Mouse (Mus musculus) intestine, embryonic 16.5 days (tissue): ENCODE measurements at regions not wholly inside any gene's neighbourhood (a gene's known extent, or its start where the extent isn't known, plus 50 kb on each side); places are given as distances from the start of the nearest gene placed in this dataset.

ENCODE experiments used
- ATAC-seq: fragments of 200-750 bp; cut with Nextera tagmentation; 2 replicates; pipeline ENCODE4 v1.8.0; 2017; ENCODE audit warnings: moderate TSS enrichment, moderate library complexity
- H3K27ac ChIP-seq: fragments of 300-500 bp; sonication (generic); 2 replicates; pipeline ENCODE4 v1.5.1; 2014; ENCODE audit warnings: mild to moderate bottlenecking, low read length
- H3K27me3 ChIP-seq: fragments of 300-500 bp; sonication (generic); replicated peaks from 2 replicates; pipeline ENCODE4 v1.6.1; 2014; ENCODE audit warnings: low read length, control low read depth, mixed read lengths; ENCODE audit not compliant: control insufficient read depth, insufficient read depth
- H3K36me3 ChIP-seq: fragments of 300-500 bp; sonication (generic); 2 replicates; pipeline ENCODE4 v1.6.1; 2014; ENCODE audit warnings: low read length, control low read depth; ENCODE audit not compliant: control insufficient read depth, insufficient read depth
- H3K4me1 ChIP-seq: fragments of 300-500 bp; sonication (generic); 2 replicates; pipeline ENCODE4 v1.6.1; 2014; ENCODE audit warnings: low read length, control low read depth, mixed read lengths; ENCODE audit not compliant: control insufficient read depth, insufficient read depth
- H3K4me2 ChIP-seq: fragments of 300-500 bp; sonication (generic); 2 replicates; pipeline ENCODE4 v1.6.1; 2014; ENCODE audit warnings: low read depth, low read length, control low read depth
- H3K4me3 ChIP-seq: fragments of 300-500 bp; sonication (generic); 2 replicates; pipeline ENCODE4 v1.5.1; 2014; ENCODE audit warnings: mild to moderate bottlenecking, low read length
- H3K9ac ChIP-seq: fragments of 300-500 bp; sonication (generic); 2 replicates; pipeline ENCODE4 v1.6.1; 2014; ENCODE audit warnings: low read depth, low read length
- H3K9me3 ChIP-seq: fragments of 300-500 bp; sonication (generic); 2 replicates; pipeline ENCODE4 v1.6.1; 2016; ENCODE audit warnings: low read length, control low read depth; ENCODE audit not compliant: control insufficient read depth
- WGBS: fragments of 180-500 bp; shearing (Covaris S2); extraction: QIAGEN DNeasy Blood & Tissue Kit; methylation state at CpG from one replicate; pipeline ENCODE4 v1.1.7; 2014; 5-methylcytosine and 5-hydroxymethylcytosine counted together

DNA sequence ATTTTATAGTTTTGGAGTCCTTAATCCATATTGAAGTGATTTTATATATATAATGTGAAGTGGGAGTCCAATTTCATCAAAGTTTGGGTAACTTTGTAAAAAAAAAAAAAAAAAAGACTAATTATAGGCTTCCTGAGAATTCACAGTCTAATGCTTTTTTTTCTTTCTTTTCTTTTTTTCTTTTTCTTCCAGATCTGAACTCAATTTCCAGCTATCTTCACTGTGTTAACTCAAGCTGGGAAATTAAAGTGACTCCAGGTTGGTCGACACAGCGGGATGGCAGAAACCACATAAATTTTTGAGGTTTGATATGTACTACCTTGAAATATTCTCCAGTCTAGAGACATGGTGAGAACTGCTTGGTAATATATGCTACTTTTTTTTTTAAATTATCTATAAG, 385.7 kb upstream of the Pkdcc start:
- no peaks in the 10 kb centered on the region for H3K9me3 ChIP-seq
- WGBS = 92% methylated on average over 2 of the region's 2 CpGs
- no peaks in the 10 kb centered on the region for H3K27me3 ChIP-seq
- no peaks in the 10 kb centered on the region for H3K4me1 ChIP-seq
- H3K4me3 ChIP-seq = no peak overlapping the region
- H3K4me2 ChIP-seq = no peak overlapping the region
- no peak overlapping the region for H3K27ac ChIP-seq
- ATAC-seq = no peak
- H3K36me3 ChIP-seq = no peaks in the 10 kb centered on the region
- no peak overlapping the region for H3K9ac ChIP-seq

DNA sequence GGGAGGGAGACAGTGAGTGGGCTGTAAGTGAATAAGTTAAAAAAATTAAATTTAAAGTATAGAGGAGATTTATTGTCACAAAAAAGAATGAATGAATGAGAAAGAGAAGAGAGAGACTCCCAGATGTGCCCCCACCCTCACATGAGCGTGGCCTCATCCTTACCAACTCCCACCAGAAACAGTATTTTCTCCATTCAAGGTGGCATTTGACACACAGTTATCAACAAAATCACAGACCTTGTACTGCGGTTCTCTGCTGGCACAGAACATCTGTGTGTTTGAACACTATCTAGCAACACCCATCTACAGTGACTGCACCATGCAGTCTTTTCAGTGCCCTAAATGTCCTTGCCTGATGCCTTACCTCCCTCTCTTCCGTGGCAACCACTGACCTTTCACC, 380.9 kb upstream of the Pkdcc start:
- WGBS = 69% methylated on average over 3 of the region's 3 CpGs
- Histone ChIP-seq H3K36me3 (no peaks in the 10 kb centered on the region), H3K4me2 (no peak overlapping the region), H3K27me3 (no peaks in the 10 kb centered on the region), H3K9ac (no peak overlapping the region), H3K9me3 (no peaks in the 10 kb centered on the region), H3K27ac (no peak overlapping the region), H3K4me3 (no peak overlapping the region), H3K4me1 (no peaks in the 10 kb centered on the region)
- ATAC-seq = no peak

DNA sequence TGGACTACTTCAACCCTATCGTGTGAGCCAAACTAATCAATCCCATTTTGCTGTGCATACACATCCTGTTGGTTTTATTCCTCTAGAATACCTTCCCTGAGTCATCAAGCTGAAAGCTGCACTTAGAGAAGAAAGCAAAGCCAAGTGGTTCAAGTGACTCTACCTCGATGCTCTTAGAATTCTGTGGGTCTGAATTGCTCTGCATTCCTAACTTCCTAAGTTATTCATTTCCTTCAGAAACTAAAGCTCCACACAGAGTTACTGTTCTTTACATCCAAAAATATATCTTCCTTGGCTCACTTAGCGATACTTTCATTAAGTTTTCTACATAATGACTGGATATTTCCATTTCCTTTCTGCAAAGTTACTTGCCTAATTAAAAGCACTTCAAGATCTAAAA, 379.0 kb upstream of the Pkdcc start:
- H3K9me3 ChIP-seq = no peaks in the 10 kb centered on the region
- H3K9ac ChIP-seq = no peak overlapping the region
- ATAC-seq = no peak
- H3K27me3 ChIP-seq = no peaks in the 10 kb centered on the region
- H3K4me3 ChIP-seq = no peak overlapping the region
- no peaks in the 10 kb centered on the region for H3K4me1 ChIP-seq
- H3K27ac ChIP-seq = no peak overlapping the region
- H3K36me3 ChIP-seq = no peaks in the 10 kb centered on the region
- 75% methylated on average over 3 of the region's 3 CpGs for WGBS
- no peak overlapping the region for H3K4me2 ChIP-seq

- Histone ChIP-seq H3K27ac (no peak overlapping the region), H3K4me3 (no peak overlapping the region), H3K9me3 (no peaks in the 10 kb centered on the region), H3K27me3 (no peaks in the 10 kb centered on the region), H3K4me2 (no peak overlapping the region), H3K9ac (no peak overlapping the region), H3K4me1 (no peaks in the 10 kb centered on the region), H3K36me3 (no peaks in the 10 kb centered on the region)
- peak; percentile 91 for ATAC-seq
- WGBS = 42% methylated on average over 5 of the region's 5 CpGs
Observed at GRCm38 (mm10) chr17:82846776-82847494, 368.2 kb upstream of the Pkdcc start.

DNA sequence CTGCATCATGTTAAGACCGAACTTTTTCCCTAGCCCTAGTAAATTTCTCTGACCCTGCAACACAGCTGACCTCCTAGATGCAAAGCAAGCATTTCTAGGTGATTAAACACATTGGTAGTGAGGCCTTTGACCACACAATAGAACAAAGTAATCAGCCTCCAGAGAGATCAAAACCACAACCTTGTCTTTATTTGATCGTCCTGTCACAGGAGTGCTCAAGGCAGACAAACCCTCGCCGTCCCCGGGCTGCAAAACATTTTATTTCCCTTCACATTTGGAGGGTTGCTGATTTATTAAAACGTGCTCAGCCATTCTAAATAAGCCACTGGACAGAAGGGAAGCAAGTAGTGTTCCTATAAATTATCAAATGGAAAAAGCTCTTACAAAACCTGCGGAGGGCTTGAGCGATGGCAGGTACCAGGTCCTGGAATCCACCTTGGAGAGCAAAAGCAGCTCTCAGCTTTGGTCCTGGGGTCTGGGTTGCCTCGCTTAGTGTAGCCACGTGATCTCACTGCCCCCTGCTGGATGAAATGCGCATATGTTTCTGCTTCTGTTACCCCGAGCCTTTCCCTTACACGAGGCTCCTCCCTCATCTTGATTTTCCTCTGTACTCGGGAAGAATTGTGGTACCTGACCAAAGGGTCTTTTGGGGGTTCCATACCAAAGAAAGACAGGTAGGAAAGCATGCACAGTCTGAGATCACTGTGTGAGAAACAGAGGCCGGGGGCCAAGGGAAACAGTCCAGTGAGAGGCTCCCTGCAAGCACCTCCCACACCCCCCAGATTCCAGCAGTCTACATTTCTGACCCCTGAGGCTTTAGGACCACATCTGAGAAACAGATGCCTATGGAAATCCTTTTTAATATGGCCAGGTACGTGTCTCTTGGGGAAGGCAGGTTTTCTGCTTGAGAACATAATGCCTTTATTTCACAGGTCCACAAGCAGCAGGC, 357.6 kb upstream of the Pkdcc start:
- Histone ChIP-seq H3K4me2 (peak overlapping the region; percentile 49), H3K4me1 (no peaks in the 10 kb centered on the region), H3K4me3 (peak overlapping the region; percentile 20; the same call in 1 of the 2 replicates), H3K27ac (no peak overlapping the region), H3K36me3 (no peaks in the 10 kb centered on the region), H3K27me3 (no peaks in the 10 kb centered on the region), H3K9ac (0 out of 2 replicates have a peak overlapping the region, but pooled peaks have one; percentile 36), H3K9me3 (no peaks in the 10 kb centered on the region)
- 16% methylated on average over 16 of the region's 16 CpGs for WGBS
- ATAC-seq = peak; percentile 82

DNA sequence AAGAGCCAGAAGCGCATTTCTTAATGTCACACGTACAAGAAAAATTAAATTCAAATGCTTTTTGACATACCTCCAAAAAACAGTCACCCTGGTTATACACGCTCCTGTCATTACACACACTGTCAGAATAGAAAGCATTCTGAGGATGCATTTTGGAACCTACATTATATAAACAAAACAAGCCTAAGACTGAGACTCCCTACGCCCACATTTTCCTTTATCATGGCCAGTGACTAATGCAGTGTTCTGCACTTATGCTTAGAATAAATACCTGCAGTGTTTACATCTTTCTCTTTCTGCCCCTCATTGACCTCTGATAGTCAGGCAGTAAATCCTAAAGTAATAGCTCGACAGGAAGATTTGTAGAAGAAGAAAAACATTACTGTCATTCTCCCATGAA, 354.7 kb upstream of the Pkdcc start:
- H3K4me2 ChIP-seq = no peak overlapping the region
- H3K4me1 ChIP-seq = no peaks in the 10 kb centered on the region
- H3K4me3 ChIP-seq = no peak overlapping the region
- H3K27ac ChIP-seq = no peak overlapping the region
- no peak for ATAC-seq
- no peaks in the 10 kb centered on the region for H3K9me3 ChIP-seq
- no peak overlapping the region for H3K9ac ChIP-seq
- H3K27me3 ChIP-seq = no peaks in the 10 kb centered on the region
- WGBS = 53% methylated on average over 5 of the region's 5 CpGs
- no peaks in the 10 kb centered on the region for H3K36me3 ChIP-seq

DNA sequence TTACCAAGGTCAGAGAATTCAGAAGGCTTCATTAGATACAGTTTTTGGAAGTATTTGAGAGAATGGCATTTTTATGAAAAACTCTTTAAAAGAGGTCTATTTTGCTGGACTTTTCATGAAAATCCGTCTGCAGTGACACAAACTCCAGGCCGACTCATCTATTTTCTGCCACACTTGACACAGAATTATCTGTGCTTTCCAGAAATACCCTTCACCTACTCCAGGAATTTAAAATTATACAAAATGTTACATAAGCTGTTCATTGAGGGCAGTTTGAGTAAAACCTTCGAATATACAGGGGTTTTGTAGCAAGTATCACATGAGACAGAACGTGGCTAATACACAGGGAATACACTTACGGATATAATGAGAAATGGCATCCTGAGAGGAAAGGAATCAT, 354.1 kb upstream of the Pkdcc start:
- H3K36me3 ChIP-seq = no peaks in the 10 kb centered on the region
- 70% methylated on average over 5 of the region's 5 CpGs for WGBS
- H3K27ac ChIP-seq = no peak overlapping the region
- H3K27me3 ChIP-seq = no peaks in the 10 kb centered on the region
- no peak for ATAC-seq
- H3K4me2 ChIP-seq = no peak overlapping the region
- H3K9ac ChIP-seq = no peak overlapping the region
- H3K9me3 ChIP-seq = no peaks in the 10 kb centered on the region
- H3K4me3 ChIP-seq = no peak overlapping the region
- H3K4me1 ChIP-seq = no peaks in the 10 kb centered on the region

GRCm38 (mm10) chr17:82877131-82877530, 338.0 kb upstream of the Pkdcc start:
- 66% methylated on average over 8 of the region's 8 CpGs for WGBS
- Histone ChIP-seq H3K36me3 (no peaks in the 10 kb centered on the region), H3K4me2 (no peak overlapping the region), H3K27me3 (no peaks in the 10 kb centered on the region), H3K4me3 (no peak overlapping the region), H3K9me3 (no peaks in the 10 kb centered on the region), H3K9ac (no peak overlapping the region), H3K4me1 (no peaks in the 10 kb centered on the region), H3K27ac (no peak overlapping the region)
- no peak for ATAC-seq

DNA sequence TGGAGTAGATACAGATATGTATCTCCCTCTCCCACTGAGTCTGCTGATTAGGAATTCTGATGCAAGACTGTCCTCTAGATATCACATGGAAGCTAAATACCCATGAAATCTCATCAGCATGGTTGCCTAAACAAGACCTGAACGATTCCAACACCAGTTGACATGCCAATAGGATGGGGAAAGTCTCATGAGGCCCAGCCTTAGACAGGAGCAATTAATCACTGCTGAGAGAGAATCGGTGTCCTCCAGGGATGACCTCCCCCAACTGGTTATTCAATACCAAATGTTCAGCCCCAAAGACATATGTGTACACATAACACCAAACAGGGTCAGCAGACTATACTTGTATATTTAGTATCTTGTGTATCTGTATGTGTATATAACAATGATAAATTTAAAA, 314.5 kb upstream of the Pkdcc start:
- Histone ChIP-seq H3K36me3 (no peaks in the 10 kb centered on the region), H3K9me3 (no peaks in the 10 kb centered on the region), H3K27me3 (no peaks in the 10 kb centered on the region), H3K9ac (no peak overlapping the region), H3K4me3 (no peak overlapping the region), H3K4me1 (no peaks in the 10 kb centered on the region), H3K4me2 (no peak overlapping the region), H3K27ac (no peak overlapping the region)
- WGBS = 47% methylated on average over 2 of the region's 2 CpGs
- ATAC-seq = no peak
